Mouse (Mus musculus) urinary bladder, postnatal 25 days (tissue): Measurements from ENCODE around the gene 2310011J03Rik.

Experiments
- DNase-seq: peaks from one replicate; pipeline ENCODE4 v3.0.0; 2022; ENCODE audit warnings: low spot score

The 2310011J03Rik gene

GRCm38 (mm10) chr10:80341491-80342304, 21.4 kb upstream of the 2310011J03Rik start:
- DNase-seq: no peak

- no peak for DNase-seq
These were observed 20.7 kb upstream of the 2310011J03Rik start for GRCm38 (mm10) chr10:80341026-80341425.

GRCm38 (mm10) chr10:80339941-80340750, 19.8 kb upstream of the 2310011J03Rik start:
- peak; percentile 91 for DNase-seq

- no peak for DNase-seq
These were observed 15.9 kb upstream of the 2310011J03Rik start for GRCm38 (mm10) chr10:80336263-80336662.

- no peak for DNase-seq
These were observed 12.2 kb upstream of the 2310011J03Rik start for GRCm38 (mm10) chr10:80332525-80332989.

GRCm38 (mm10) chr10:80331636-80332524, 11.5 kb upstream of the 2310011J03Rik start:
- no peak for DNase-seq

GRCm38 (mm10) chr10:80330888-80331287, 10.6 kb upstream of the 2310011J03Rik start:
- DNase-seq: no peak

GRCm38 (mm10) chr10:80330084-80330483, 9.7 kb upstream of the 2310011J03Rik start:
- DNase-seq: no peak

- DNase-seq: peak; percentile 92
These were observed 9.1 kb upstream of the 2310011J03Rik start, which contains the start of the genes Pcsk4 and Reep6 for GRCm38 (mm10) chr10:80329273-80330081. Pcsk4 (minus strand) TSS chr10:80329498. Reep6 (plus strand) TSS chr10:80329953.

GRCm38 (mm10) chr10:80325045-80325444, 4.7 kb upstream of the 2310011J03Rik start:
- DNase-seq: no peak

GRCm38 (mm10) chr10:80324120-80325037, 4.0 kb upstream of the 2310011J03Rik start:
- DNase-seq: no peak

GRCm38 (mm10) chr10:80323261-80324119, 3.2 kb upstream of the 2310011J03Rik start:
- DNase-seq: peak; percentile 87

- no peak for DNase-seq
These were observed 2.5 kb upstream of the 2310011J03Rik start for GRCm38 (mm10) chr10:80322811-80323211.

- no peak for DNase-seq
These were observed 1.6 kb upstream of the 2310011J03Rik start for GRCm38 (mm10) chr10:80321670-80322581.

- no peak for DNase-seq
These were observed 805 bp upstream of the 2310011J03Rik start for GRCm38 (mm10) chr10:80321014-80321669.

- DNase-seq: no peak
These were observed 3.3 kb downstream of the 2310011J03Rik start for GRCm38 (mm10) chr10:80317011-80317410.

- DNase-seq: no peak
These were observed 4.0 kb downstream of the 2310011J03Rik start for GRCm38 (mm10) chr10:80316359-80316781.
